Mouse (Mus musculus) cortical plate, adult 2 months (tissue): ENCODE data around the gene Mcur1.

Experiments used
- CTCF ChIP-seq: fragments of 200-500 bp; IDR thresholded peaks from 2 replicates; pipeline ENCODE4 v1.5.1; 2011; ENCODE audit warnings: mild to moderate bottlenecking, control low read depth, low read length; ENCODE audit not compliant: insufficient read depth; ENCODE audit errors: extremely low read depth
- POLR2A ChIP-seq: fragments of 200-500 bp; IDR thresholded peaks from 2 replicates; pipeline ENCODE4 v1.6.1; 2011; ENCODE audit warnings: mild to moderate bottlenecking, low read length, control low read depth; ENCODE audit not compliant: insufficient read depth; ENCODE audit errors: extremely low read depth

DNA sequence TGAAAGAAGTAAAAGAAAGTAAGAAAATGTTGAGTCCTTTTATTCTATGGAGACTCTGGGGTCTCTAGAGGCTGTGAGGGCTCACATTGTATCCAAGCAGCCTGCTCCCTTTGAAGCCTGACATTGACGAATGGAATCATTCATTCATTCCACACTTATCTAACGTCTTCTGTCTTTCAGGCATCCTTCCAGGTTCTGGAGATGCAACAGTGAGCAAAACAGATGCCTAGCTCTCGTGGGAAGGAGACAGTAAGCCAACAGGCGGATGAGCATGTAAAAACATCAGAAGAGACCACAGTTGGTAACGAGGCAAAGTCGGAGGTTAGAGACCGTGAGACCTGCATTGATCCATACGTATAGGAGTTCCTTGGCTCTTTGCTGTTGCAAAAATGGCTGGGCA is 42.6 kb downstream of the Mcur1 start:
- TF ChIP-seq POLR2A (no peak), CTCF (no peak)
